ENCODE assay signal across 8 mouse cellular contexts in genomic region chr10:61536130-61537035, GRCm38 (mm10). TPM values are rescaled to one million over a fixed set of nuclear protein-coding genes. Genes with fewer than 3 reads are reported as not detected.
DNase-seq lines count a peak whose midpoint lies in the region; ATAC-seq and TF ChIP-seq lines count a peak whose summit lies in the region.

No protein-coding gene starts in this region.

- peaks cover 60% of the 10 kb centered on the region for H3K36me3 ChIP-seq in G1E (replicated peaks)
- H3K36me3 ChIP-seq in forebrain, embryonic 12.5 days (replicated peaks): no peaks in the 10 kb centered on the region
- H3K36me3 ChIP-seq in midbrain, embryonic 12.5 days: no peaks in the 10 kb centered on the region

- no peaks in the 10 kb centered on the region for H3K27me3 ChIP-seq in G1E (ENCODE audit: insufficient read depth, low read length)
- no peaks in the 10 kb centered on the region for H3K27me3 ChIP-seq in forebrain, embryonic 12.5 days
- no peaks in the 10 kb centered on the region for H3K27me3 ChIP-seq in midbrain, embryonic 12.5 days

- TF ChIP-seq CTCF in G1E (IDR thresholded peaks at IDR 0.05; ENCODE audit: low read depth, low read length): no peak

- peaks cover 9% of the 10 kb centered on the region for H3K4me1 ChIP-seq in G1E (ENCODE audit: insufficient read depth, low read depth, low read length)
- H3K4me1 ChIP-seq in forebrain, embryonic 12.5 days: peaks cover 56% of the 10 kb centered on the region
- H3K4me1 ChIP-seq in midbrain, embryonic 12.5 days: peaks cover 59% of the 10 kb centered on the region

- peak; percentile 6 for DNase-seq in G1E (ENCODE audit: low spot score)
- DNase-seq in adrenal gland, postnatal 25 days: peak; percentile 84
- peak; percentile 45 for DNase-seq in heart, postnatal 25 days (ENCODE audit: low spot score)
- DNase-seq in kidney, postnatal 36 days: peak; percentile 68 to 77
- peak; percentile 41 for DNase-seq in testis, postnatal 14 days (ENCODE audit: low spot score)
- no peak for DNase-seq in left cerebral cortex, postnatal 14 days (ENCODE audit: low spot score in 2 of 2)

- no peak overlapping the region for H3K4me2 ChIP-seq in forebrain, embryonic 12.5 days
- no peak overlapping the region for H3K4me2 ChIP-seq in midbrain, embryonic 12.5 days (replicated peaks)

- no peak overlapping the region for H3K4me3 ChIP-seq in G1E (ENCODE audit: low read depth, low read length)
- no peak overlapping the region for H3K4me3 ChIP-seq in forebrain, embryonic 12.5 days (replicated peaks)
- H3K4me3 ChIP-seq in midbrain, embryonic 12.5 days: no peak overlapping the region

- no peaks in the 10 kb centered on the region for H3K9me3 ChIP-seq in G1E (replicated peaks)
- H3K9me3 ChIP-seq in forebrain, embryonic 12.5 days: no peaks in the 10 kb centered on the region
- no peaks in the 10 kb centered on the region for H3K9me3 ChIP-seq in midbrain, embryonic 12.5 days

- intact Hi-C loops in heart, postnatal 25 days (cut with DNase I): no loop called here
- intact Hi-C loops in left cerebral cortex, postnatal 14 days (cut with DNase I): no loop called here

- H3K27ac ChIP-seq in forebrain, embryonic 12.5 days: peak overlapping the region; percentile 94
- peak overlapping the region; percentile 93; the same call in 1 of the 2 replicates for H3K27ac ChIP-seq in midbrain, embryonic 12.5 days (replicated peaks)

- WGBS in forebrain, embryonic 12.5 days: 44% methylated on average over 20 of the region's 20 CpGs
- WGBS in midbrain, embryonic 12.5 days: 56% methylated on average over 20 of the region's 20 CpGs

- H3K9ac ChIP-seq in forebrain, embryonic 12.5 days: no peak overlapping the region
- no peak overlapping the region for H3K9ac ChIP-seq in midbrain, embryonic 12.5 days (replicated peaks)

- no peak for ATAC-seq in G1E (ENCODE audit: extremely low read depth, insufficient number of reproducible peaks, low FRiP score, poor library complexity, severe bottlenecking)
- no peak for ATAC-seq in forebrain, embryonic 12.5 days (ENCODE audit: low FRiP score)
- ATAC-seq in midbrain, embryonic 12.5 days (ENCODE audit: low FRiP score, low read depth): no peak

RNA-seq across cellular contexts. Expression of gene Npffr1, which starts 58.9 kb away (rescaled TPM):
- total RNA-seq in G1E (2014; fragmentation: Nextera tagmentation): not detected in 2 replicates
- 0.05 and 0.12 TPM in 2 replicates for total RNA-seq in G1E (2017)
- polyA plus RNA-seq in G1E (2012): not detected in 2 replicates
- total RNA-seq in adrenal gland, postnatal 25 days (2021): 0.21 and 0.24 TPM in 2 replicates
- 0.18 and 0.36 TPM in 2 replicates for polyA plus RNA-seq in forebrain, embryonic 12.5 days (2016; fragmentation: Nextera tagmentation; extraction: Ambion mirVana)
- total RNA-seq in heart, postnatal 25 days (2021): not detected
- polyA plus RNA-seq in midbrain, embryonic 12.5 days (2016; fragmentation: Nextera tagmentation; extraction: Ambion mirVana): 0.17 and 0.18 TPM in 2 replicates
- total RNA-seq in left cerebral cortex, postnatal 14 days (2021): 1 to 10 TPM; 1.2 to 2.0 TPM

Comparison
In these comparisons a context has a peak if more than half of its experiments do, and no peak if none do; other contexts are left out.
1. DNase-seq: peak in G1E (single experiment), adrenal gland, postnatal 25 days (single experiment), heart, postnatal 25 days (single experiment), kidney, postnatal 36 days (2 of 2) and testis, postnatal 14 days (single experiment); none in left cerebral cortex, postnatal 14 days (0 of 2).